Mouse (Mus musculus) naive thymus-derived CD4-positive, alpha-beta T cell, adult 5 months (primary cell): ENCODE measurements around the gene Ifngr2. TPM values are rescaled to one million over a fixed set of nuclear protein-coding genes. Genes with fewer than 3 reads are reported as not detected.

ENCODE experiments used
- polyA plus RNA-seq: library from polyadenylated mRNA; unstranded; fragments of 100-300 nt; shearing (Covaris generic); gene quantifications from one replicate; pipeline ENCODE4 v1.2.1, GENCODE M21; 2017

Gene Ifngr2
- 397 TPM for polyA plus RNA-seq

DNA sequence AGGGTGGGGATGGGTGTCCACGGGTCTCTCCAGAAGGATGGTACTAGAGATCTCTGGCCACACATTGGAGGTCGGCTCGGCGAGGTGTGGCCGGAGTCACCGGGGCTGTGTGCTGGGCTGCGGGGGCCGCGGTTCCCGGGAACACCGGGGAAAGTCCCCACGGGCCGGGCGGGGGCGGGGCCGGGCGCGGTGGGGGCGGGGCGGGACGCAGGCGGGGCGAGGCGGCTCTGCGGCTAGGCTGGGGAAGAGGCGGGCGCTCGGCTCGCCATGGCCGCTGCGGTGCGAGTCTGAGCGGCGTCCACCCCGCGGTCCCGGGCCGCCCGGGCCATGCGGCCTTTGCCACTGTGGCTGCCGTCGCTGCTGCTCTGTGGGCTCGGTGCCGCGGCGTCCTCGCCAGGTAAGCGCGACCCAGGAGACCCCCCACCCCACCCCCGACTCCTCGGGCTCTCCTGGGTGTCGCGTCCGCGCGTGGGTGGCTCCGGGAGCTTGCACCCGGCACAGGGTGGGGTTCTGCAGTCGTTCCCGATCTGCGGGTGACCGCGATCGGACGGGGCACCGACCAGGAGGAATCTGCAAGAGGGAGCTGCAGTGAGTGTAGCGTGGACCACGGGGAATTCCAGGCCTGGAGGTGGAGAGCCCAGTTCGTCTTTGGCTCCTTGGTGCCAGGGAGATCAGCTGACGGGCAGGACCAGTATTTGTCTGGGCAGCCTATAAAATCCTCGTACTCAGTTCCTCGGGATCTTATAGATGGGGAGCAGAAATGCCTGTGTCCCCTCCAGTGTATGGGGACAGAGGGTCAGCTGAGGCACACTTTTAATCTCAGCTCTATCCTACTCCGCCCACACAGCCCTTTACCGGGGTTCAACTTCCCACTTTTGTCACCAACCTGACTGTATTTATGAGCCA lies at the start of gene Ifngr2:
TSS of gene Ifngr2 (plus strand) at position 237 of the 906 bp plus-strand sequence.

DNA sequence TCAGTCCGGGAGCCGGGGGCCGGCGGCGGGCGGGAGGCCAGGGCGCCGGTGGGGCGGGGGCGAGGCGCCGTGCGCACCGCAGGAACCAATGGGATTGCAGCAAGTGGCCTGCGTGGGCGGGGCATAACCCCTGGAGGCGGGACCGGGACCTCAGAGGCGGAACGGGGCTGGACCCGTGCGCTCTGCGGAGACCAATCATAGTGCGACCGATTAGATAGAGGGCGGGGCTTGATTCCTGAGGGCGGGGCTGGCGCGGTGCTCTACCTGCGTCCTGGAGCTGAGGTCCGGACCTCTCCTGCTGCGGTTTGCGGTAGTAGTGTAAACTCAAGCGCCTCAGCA lies 50.8 kb downstream of the Ifngr2 start, which contains the start of gene Tmem50b:
TSS of gene Tmem50b (minus strand) at position 129 of the 339 bp plus-strand sequence.

Other genes with a start within 250 kb of the Ifngr2 start
- 66.4 TPM for gene Ifnar2, start 174.3 kb upstream of the Ifngr2 start, polyA plus RNA-seq
- gene Gm21970, start 155.4 kb upstream of the Ifngr2 start, polyA plus RNA-seq: not detected
- 44.1 TPM for gene Il10rb, start 140.9 kb upstream of the Ifngr2 start, polyA plus RNA-seq
- 209 TPM for gene Ifnar1, start 61.8 kb upstream of the Ifngr2 start, polyA plus RNA-seq
- gene Tmem50b, start 50.7 kb downstream of the Ifngr2 start, polyA plus RNA-seq: 53.8 TPM
- gene Dnajc28, start 72.0 kb downstream of the Ifngr2 start, polyA plus RNA-seq: 4.8 TPM
- gene Gart, start 99.9 kb downstream of the Ifngr2 start, polyA plus RNA-seq: 90.8 TPM
- 152 TPM for gene Son, start 100.4 kb downstream of the Ifngr2 start, polyA plus RNA-seq
- 160 TPM for gene Donson, start 141.7 kb downstream of the Ifngr2 start, polyA plus RNA-seq
- 41.3 TPM for gene Cryzl1, start 181.9 kb downstream of the Ifngr2 start, polyA plus RNA-seq
- gene Itsn1, start 182.2 kb downstream of the Ifngr2 start, polyA plus RNA-seq: 2.6 TPM